Mouse (Mus musculus) c-Kit-positive CD71-positive TER-119-negative erythroid progenitor cells, embryonic 14.5 days (primary cell): Measurements from ENCODE around the gene Ehd2.

Experiments
- DNase-seq: peaks from one replicate; pipeline ENCODE4 v3.0.0-alpha.2; 2013; ENCODE audit warnings: low read depth

The Ehd2 gene

GRCm38 (mm10) chr7:15967312-15967711, at the start of gene Ehd2:
Gene Ehd2, minus strand, starts transcription at chr7:15967567.
- DNase-seq = no peak

GRCm38 (mm10) chr7:16015384-16015783, 48.0 kb upstream of the Ehd2 start:
- no peak for DNase-seq

GRCm38 (mm10) chr7:16014521-16015175, 47.3 kb upstream of the Ehd2 start:
- no peak for DNase-seq

DNA sequence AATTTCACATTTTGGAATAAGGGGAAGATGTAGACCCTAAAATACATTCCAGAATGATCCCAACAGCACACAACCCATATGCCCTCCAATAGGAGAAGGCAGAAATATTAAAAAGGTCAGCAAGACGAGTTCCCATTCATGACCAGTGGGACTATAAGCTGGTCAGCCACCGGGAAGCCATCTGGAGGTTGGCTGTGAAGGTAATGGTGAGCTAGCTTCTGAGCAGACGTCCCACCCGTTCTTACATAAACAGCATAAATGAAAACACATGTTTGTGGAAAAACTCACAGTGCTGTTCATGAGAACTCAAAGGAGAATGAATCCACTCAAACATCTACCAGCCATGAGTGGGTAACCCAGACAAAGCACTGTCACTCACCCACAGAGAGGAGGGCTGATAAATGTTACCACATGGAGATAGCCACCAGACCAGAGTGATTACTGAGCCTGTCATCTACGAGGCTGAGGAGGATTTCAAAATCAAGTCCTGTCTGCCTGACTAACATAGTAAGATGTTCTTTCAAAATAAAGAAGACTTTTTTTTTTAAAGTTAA, 46.4 kb upstream of the Ehd2 start:
- DNase-seq = no peak

DNA sequence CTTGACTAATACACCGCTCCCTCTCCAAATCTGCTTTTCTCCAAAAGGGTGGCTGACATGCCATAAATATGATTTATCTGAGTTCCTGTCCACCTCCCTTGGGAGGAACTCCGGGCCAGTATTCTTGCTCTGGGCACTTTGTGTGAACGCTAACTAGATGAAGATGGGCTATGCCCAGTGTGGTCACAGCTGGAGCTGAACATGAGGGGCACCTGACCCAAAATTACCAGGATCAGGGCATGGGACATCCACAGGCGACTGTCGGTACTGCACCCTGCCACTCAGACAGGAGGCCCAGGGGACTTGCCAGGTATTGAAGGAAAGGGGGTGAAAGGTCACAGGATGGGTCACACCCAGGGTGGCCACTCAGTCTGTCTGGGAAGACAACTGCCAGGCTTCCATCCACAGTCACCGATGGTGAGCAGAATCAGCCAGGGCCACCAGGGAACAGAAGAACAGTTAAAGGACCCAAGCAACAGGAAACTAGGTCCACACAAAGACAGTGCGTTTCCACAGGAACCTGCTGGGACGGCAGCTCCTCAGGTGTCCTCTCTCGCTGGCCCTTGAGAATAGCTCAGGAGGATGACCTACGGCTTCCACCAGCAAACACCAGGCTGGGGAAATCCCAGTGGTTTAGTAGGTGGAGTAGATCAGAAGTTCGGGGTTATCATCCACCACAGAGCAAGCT, 45.4 kb upstream of the Ehd2 start:
- no peak for DNase-seq

DNA sequence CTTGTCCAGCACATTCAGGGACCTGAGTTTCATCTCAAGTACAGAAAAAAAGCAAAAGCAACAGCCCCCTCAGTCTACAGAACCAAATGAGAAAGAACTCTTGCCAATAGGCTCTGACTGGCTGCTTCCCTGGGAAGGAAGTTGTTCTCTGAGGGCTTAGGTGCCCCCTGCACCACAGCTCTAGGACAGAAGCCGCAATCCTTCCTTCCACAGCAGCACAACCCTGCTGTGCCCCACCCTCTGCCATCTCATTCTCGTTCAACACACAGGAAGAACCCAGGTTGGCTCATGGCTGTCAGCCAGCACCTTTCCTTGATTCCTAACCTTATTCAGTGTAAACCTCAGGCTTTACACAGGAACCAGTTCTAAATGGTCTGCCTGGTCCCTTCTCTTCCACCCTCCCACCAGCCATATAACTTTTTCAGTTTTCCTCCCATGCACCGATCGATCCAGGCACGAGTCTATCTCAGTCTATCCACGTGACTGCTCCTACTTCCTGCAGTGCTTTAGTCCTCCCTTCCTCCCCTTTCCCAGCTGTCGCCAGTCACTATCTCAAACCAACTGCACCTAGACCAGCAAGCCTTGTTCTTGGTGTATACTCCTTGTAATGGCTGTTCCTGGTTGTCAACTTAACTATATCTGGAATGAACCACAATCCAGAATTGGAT, 44.2 kb upstream of the Ehd2 start:
- DNase-seq = no peak

GRCm38 (mm10) chr7:16010649-16011048, 43.3 kb upstream of the Ehd2 start:
- no peak for DNase-seq

DNA sequence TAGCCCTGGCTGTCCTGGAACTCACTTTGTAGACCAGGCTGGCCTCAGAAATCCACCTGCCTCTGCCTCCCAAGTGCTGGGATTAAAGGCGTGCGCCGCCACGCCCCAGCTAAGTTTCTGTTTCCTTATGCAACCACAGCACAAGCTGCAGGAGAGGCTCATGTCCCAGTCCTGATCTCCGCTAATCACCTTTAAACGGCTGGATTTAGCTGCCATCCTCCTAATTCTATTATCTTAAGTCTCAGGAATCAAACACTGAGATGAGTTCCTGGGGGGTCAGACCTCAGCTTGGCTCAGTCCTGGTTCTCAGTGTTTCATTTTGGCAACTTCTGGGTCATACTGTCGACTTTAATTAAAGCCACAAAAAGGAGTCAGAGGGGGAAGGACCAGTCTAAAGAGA, 42.3 kb upstream of the Ehd2 start:
- no peak for DNase-seq

DNA sequence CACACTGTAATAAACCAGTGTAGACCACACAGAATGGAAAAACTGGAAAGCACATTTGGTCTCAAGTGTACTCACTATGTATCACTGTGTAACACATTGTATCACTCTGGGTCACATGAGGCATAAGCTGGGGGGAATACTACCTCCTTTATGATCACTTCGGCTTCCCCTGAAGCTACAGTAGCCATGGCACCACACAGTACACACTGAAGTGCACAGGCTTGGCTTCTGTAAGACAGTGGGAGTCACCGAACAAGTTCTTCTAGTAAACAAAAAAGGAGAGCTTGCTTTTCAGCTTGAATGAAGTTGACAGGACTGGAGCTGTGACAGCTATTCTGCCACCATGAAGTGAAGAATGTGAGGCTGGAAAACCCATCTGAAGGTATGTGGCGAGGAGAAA, 37.7 kb upstream of the Ehd2 start:
- no peak for DNase-seq

DNA sequence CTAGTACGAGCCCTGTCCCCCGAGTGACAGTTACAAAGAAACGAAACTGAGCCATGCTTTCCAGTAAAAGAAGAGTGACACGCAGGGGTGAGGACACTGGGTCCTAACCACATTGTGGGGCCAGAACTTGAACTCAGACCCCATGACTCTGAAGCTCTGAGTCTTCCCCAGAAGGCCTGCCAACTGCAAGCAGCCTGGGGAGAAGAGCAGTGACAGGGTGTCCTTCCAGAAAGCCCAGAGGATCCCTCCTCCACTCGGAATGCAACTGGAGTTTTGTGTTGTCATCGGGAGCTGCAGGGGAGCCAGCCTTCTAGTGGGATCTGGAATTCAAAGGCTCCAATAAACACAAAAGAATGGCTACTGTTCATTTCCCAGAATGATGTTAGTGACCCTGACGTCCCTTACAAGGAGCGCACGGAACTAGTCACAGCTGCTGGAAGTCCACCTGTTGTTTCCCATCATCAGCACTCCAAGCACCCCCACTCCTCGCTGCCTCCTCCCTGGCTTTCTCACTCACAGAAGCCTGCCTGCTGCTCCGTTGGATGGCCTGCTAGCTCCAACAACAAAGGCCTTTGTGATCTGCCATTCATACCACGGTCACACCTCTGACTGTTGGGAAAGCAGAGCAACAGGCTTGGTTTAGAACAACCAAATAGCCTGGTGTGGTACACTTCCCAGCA, 37.0 kb upstream of the Ehd2 start:
- DNase-seq = no peak

GRCm38 (mm10) chr7:16003032-16003431, 35.7 kb upstream of the Ehd2 start:
- no peak for DNase-seq

DNA sequence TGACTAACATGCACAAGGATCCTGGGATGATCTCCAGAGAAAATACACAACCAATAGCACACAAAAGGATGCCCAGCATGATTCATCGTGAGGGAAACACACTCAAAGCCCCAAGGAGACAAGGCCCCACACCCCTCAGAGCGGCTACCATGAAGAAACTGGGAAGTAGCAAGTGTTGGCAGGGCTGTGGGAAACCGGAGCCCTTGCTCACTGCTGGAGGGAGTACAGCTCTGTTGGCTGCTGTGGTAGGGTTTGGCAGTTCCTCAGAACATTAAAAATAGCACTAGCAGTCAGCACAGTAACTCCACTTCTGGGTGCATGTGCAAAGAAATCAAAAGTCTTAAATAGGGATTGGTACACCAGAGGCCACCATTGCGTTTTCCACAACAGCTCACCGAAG, 34.8 kb upstream of the Ehd2 start:
- no peak for DNase-seq

DNA sequence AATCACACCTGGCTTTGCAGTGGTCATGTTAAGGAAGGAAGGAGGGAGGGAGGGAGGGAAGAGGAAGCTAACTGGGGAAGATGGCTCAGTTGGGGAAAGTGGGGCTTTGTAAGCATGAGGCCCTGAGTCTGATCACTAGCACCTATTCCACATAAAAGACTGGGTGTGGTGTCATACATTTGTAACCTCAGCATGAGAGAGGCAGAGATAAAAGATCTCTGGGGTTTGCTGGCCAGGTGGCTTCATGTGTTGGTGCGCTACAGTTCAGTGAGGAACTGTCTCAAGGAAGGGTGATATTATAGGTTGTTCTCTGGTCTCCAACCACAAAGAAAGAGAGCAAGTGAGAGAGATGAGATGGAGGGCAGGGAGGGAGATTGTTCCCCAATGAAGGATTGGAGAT, 34.3 kb upstream of the Ehd2 start:
- DNase-seq = no peak

- no peak for DNase-seq
Observed at GRCm38 (mm10) chr7:15993789-15994188, 26.4 kb upstream of the Ehd2 start.

GRCm38 (mm10) chr7:15993152-15993551, 25.8 kb upstream of the Ehd2 start:
- no peak for DNase-seq

GRCm38 (mm10) chr7:15991764-15992163, 24.4 kb upstream of the Ehd2 start:
- DNase-seq = no peak

DNA sequence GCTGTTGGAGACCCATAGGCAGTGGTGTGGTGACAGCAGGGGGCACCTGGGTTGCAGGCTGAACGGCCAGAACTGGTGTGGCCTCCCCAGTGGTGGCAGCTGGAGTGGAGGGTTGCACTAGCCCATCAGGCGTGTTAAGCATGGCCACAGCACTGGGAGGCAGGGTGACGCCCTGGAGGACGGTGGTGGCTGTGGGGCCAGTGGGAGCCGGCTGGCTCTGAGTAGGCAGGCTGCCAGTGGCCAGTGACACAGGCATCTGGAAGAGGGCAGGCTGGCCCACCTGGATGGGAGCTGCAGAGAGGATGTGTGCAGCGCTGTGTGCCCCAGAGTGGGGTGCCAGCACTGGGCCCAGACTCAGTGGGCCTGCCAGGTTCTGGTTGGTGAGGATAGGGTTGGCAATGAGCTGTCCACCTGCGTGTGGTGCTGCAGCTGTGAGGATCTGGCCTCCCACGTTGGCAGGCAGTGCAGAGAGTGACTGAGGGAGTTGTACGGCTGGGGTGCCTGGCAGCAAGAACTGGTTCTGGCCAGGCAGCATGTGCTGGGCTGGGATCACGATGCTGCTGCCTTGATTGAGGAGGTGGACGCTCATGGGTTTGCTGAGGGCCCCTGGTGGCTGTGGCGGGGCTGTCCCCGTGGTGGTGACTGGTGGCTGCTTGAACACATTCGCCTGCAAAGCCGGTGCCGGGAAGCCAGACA, 20.4 kb upstream of the Ehd2 start:
- no peak for DNase-seq

- DNase-seq = peak; percentile 51
Observed at GRCm38 (mm10) chr7:15982729-15983407, 15.5 kb upstream of the Ehd2 start.

- DNase-seq = no peak
Observed at GRCm38 (mm10) chr7:15981538-15981937, 14.2 kb upstream of the Ehd2 start.

GRCm38 (mm10) chr7:15980246-15980645, 12.9 kb upstream of the Ehd2 start:
- DNase-seq = no peak

GRCm38 (mm10) chr7:15975904-15976303, 8.5 kb upstream of the Ehd2 start:
- no peak for DNase-seq
